Mouse (Mus musculus): Measurements from ENCODE around the gene Midn. TPM values are rescaled to one million over a fixed set of nuclear protein-coding genes. Genes with fewer than 3 reads are reported as not detected.

Midn gene
- polyA plus RNA-seq, 1 experiment: 372 TPM

DNA sequence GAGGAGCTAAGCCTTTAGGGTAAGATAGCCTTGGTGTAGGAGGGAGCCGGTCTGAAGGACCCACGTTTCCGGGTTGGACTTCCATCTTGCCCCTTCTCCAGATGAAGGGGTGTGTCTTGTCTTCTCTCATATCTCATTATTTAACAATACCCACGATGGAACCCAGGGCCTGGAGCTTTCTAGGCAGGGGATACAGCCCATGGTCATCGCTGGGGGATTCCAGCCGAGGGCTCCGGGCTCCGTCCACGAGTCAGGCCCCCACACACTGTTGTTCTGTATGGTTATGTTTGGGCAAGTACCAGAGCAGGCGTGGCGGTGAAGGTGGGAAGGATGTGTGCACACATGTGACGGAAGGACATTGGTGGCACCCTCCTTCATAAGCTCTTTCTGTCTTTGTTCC lies 3.9 kb upstream of the Midn start:
- 85% methylated on average over 12 of the region's 12 CpGs for WGBS

DNA sequence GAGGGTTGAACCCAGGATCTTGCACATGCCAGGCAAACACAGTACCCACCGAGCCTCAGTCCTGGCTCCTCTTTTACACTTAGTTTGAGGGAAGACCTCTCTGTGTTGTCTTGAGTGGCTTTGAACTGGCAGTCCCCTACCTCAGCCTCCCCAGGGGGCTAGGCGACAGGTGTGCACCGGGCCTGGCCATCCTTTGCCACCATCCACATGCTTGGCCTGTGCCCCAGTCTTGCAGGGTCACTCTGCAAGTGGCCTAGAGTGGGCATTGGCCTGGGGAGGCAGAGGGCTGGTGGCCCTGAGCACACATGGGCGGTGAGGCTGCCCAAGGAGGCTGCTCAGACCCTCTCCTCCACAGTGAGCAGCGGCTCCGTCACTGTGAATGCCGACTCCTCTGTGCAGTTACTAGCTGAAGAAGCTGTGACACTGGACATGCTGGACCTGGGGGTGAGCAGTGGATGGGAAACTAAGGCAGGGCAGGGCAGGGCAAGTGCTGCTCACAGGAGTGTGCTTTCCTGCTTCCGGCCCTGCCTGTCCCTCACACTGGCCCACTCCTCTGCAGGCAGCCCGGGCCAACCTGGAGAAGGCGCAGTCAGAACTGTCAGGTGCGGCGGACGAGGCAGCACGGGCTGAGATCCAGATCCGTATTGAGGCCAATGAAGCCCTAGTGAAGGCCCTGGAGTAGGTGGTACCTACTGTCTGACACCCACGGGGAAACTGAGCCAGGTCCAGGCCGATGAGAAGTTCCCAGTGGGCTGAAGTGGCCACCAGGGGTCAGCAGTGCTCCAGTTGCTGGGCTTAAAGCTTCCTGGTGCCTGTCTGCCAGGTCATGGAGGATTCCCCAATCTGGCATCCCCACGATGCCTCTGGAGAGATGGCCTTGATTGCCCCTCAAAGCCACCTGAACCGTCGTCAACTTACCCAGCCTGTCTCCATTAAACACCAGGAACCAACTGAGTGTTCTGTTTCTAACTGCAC lies 2.9 kb upstream of the Midn start:
- H3K36me3 ChIP-seq (ENCODE audit: control insufficient read depth, insufficient read depth, low read length): peaks cover 32% of the 10 kb centered on the region
- peak overlapping the region; percentile 27 for H3K4me3 ChIP-seq (ENCODE audit: low read depth, low read length)
- 61% methylated on average over 20 of the region's 20 CpGs for WGBS
- H3K27ac ChIP-seq (ENCODE audit: insufficient read depth, low read depth, low read length): peak overlapping the region; percentile 80
- TF ChIP-seq POLR2A (IDR thresholded peaks at IDR 0.05; ENCODE audit: low read depth, low read length): peak; percentile 7; the same call in 1 of the 2 replicates
- TF ChIP-seq CTCF (IDR thresholded peaks at IDR 0.05; ENCODE audit: extremely low read depth, insufficient read length, insufficient replicate concordance, low read depth, low read length): peak; percentile 90
- H3K27me3 ChIP-seq (ENCODE audit: control insufficient read depth, insufficient read depth, low read length): no peaks in the 10 kb centered on the region
- peaks cover 33% of the 10 kb centered on the region for H3K4me1 ChIP-seq (ENCODE audit: control insufficient read depth, insufficient read depth, insufficient read length, low read length)

More for the DNA sequence above, 3.9 kb upstream of the Midn start:
- no peak overlapping the region for H3K27ac ChIP-seq (ENCODE audit: insufficient read depth, low read depth, low read length)
- H3K36me3 ChIP-seq (ENCODE audit: control insufficient read depth, insufficient read depth, low read length): peaks cover 25% of the 10 kb centered on the region
- no peak overlapping the region for H3K4me3 ChIP-seq (ENCODE audit: low read depth, low read length)
- H3K4me1 ChIP-seq (ENCODE audit: control insufficient read depth, insufficient read depth, insufficient read length, low read length): peaks cover 37% of the 10 kb centered on the region
- no peaks in the 10 kb centered on the region; the same call in 1 of the 2 replicates for H3K27me3 ChIP-seq (ENCODE audit: control insufficient read depth, insufficient read depth, low read length)
- TF ChIP-seq POLR2A (IDR thresholded peaks at IDR 0.05; ENCODE audit: low read depth, low read length): no peak
- no peak for TF ChIP-seq CTCF (IDR thresholded peaks at IDR 0.05; ENCODE audit: extremely low read depth, insufficient read length, insufficient replicate concordance, low read depth, low read length)

DNA sequence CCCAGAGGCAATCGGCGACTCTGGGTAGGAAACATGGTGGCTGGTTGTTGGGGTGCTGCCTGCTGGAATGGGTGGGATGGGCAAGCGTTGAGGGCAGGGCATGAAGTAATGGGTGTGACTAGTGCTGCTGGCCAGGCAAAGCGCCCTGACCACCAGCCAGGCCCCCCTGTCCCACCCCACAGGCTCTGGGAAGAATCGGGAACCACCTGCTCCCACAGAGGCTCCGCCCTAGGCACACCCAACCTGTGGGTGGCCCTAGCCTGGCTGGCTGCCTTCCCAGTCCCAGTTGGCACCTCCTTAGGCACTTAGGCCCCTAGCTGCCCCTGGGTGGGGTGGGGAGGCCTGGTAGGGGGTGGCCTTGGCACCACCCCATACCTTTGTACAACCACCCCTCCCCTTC lies 2.2 kb upstream of the Midn start:
- Histone ChIP-seq H3K27ac (ENCODE audit: insufficient read depth, low read depth, low read length) (peak overlapping the region; percentile 80), H3K27me3 (ENCODE audit: control insufficient read depth, insufficient read depth, low read length) (no peaks in the 10 kb centered on the region), H3K4me3 (ENCODE audit: low read depth, low read length) (peak overlapping the region; percentile 27), H3K4me1 (ENCODE audit: control insufficient read depth, insufficient read depth, insufficient read length, low read length) (peaks cover 33% of the 10 kb centered on the region), H3K36me3 (ENCODE audit: control insufficient read depth, insufficient read depth, low read length) (peaks cover 39% of the 10 kb centered on the region)
- 41% methylated on average over 6 of the region's 6 CpGs for WGBS
- TF ChIP-seq POLR2A (IDR thresholded peaks at IDR 0.05; ENCODE audit: low read depth, low read length) (no peak), CTCF (IDR thresholded peaks at IDR 0.05; ENCODE audit: extremely low read depth, insufficient read length, insufficient replicate concordance, low read depth, low read length) (no peak)

DNA sequence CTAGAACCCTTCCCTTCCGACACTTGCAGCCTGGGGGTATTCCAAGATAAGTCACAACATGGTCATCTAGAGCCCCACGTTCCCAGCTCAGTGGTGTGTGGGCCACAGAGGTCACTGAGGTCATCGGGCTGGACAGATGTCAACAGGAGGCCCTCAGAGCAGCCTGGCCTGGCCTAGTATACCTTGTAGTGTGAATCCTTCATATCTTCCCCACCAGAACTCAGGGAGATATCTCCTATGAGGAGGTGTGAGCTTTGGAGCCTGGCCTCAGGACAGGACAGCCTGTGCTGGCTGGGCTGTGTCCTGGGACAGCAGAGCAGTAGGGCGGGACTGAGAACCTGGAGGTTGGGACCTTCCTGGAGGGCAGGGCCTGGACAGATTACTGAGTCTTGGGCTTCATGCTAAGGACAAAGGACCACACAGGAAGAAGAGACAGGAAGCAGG lies 1.5 kb upstream of the Midn start:
- 32% methylated on average over 4 of the region's 4 CpGs for WGBS
- H3K27ac ChIP-seq (ENCODE audit: insufficient read depth, low read depth, low read length): peak overlapping the region; percentile 99
- peak overlapping the region; percentile 25 for H3K4me3 ChIP-seq (ENCODE audit: low read depth, low read length)
- peaks cover 46% of the 10 kb centered on the region for H3K36me3 ChIP-seq (ENCODE audit: control insufficient read depth, insufficient read depth, low read length)
- TF ChIP-seq CTCF (IDR thresholded peaks at IDR 0.05; ENCODE audit: extremely low read depth, insufficient read length, insufficient replicate concordance, low read depth, low read length) (no peak), POLR2A (IDR thresholded peaks at IDR 0.05; ENCODE audit: low read depth, low read length) (no peak)
- H3K27me3 ChIP-seq (ENCODE audit: control insufficient read depth, insufficient read depth, low read length): no peaks in the 10 kb centered on the region
- peaks cover 32% of the 10 kb centered on the region for H3K4me1 ChIP-seq (ENCODE audit: control insufficient read depth, insufficient read depth, insufficient read length, low read length)

DNA sequence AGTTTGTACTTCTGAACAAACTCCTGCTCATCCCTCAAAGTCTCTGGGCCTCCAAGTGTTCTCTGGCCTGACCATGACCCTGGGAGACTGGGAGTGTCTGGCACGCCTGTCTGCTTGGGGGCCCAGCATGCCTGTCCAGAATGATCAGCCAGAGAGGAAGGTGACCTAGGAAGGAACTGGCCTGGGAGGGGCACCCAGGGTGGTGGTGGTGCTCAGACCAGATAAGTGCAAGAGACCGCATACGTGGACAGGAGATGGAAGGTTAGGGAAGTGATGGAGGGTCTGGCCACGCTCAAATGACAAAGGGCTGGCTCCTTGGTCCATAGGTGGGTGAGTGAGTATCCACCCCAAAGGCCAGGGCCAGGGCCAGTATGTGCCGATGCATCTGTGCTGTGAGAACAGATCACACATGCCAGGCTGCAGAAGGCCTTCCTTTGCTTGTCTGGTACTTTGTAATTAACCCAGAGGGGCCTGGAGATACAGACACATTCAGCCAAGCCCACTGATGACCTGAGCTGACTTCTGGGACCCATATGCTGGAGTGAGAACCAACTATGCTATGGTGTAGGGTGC lies 840 bp upstream of the Midn start:
- WGBS: 36% methylated on average over 5 of the region's 5 CpGs
- TF ChIP-seq CTCF (IDR thresholded peaks at IDR 0.05; ENCODE audit: extremely low read depth, insufficient read length, insufficient replicate concordance, low read depth, low read length) (no peak), POLR2A (IDR thresholded peaks at IDR 0.05; ENCODE audit: low read depth, low read length) (no peak)
- peaks cover 39% of the 10 kb centered on the region for H3K4me1 ChIP-seq (ENCODE audit: control insufficient read depth, insufficient read depth, insufficient read length, low read length)
- peaks cover 52% of the 10 kb centered on the region for H3K36me3 ChIP-seq (ENCODE audit: control insufficient read depth, insufficient read depth, low read length)
- peak overlapping the region; percentile 99 for H3K27ac ChIP-seq (ENCODE audit: insufficient read depth, low read depth, low read length)
- no peaks in the 10 kb centered on the region for H3K27me3 ChIP-seq (ENCODE audit: control insufficient read depth, insufficient read depth, low read length)
- peak overlapping the region; percentile 97 for H3K4me3 ChIP-seq (ENCODE audit: low read depth, low read length)

DNA sequence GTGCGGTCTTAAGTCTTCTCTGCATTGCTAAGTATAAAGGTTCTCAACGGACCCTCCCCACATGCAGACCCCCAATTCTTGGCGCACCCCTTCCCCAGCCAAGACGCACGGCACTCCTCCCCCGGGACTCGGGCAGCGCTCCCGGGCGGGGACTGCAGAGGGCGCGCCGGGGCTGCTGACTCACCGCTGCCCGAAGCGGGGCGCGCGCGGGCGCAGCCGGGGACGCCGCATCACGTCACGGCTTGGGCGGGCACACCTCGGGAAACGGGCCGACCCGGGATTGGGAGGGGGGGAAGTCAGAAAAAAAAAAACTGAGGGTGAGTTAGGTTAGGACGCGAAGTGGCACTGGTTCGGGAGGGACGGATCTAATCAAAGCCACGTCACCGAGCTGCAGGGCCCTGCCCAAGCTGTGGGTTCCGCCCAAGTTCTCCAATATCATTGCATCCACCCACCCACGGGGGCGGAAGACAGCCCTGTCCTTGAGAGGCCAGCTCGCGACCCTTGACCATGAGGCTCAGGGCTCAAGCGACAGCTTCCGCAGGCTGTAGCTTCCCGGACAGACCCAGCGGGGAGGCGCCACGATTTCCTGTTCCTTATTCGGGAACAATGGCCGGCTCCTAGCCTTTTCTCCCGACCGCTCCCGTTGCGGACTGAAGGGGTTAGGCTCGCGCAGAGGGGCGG lies 678 bp downstream of the Midn start:
- H3K27me3 ChIP-seq (ENCODE audit: control insufficient read depth, insufficient read depth, low read length): no peaks in the 10 kb centered on the region
- H3K4me1 ChIP-seq (ENCODE audit: control insufficient read depth, insufficient read depth, insufficient read length, low read length): peaks cover 48% of the 10 kb centered on the region
- peaks cover 62% of the 10 kb centered on the region for H3K36me3 ChIP-seq (ENCODE audit: control insufficient read depth, insufficient read depth, low read length)
- H3K27ac ChIP-seq (ENCODE audit: insufficient read depth, low read depth, low read length): peak overlapping the region; percentile 99
- WGBS: 1% methylated on average over 57 of the region's 57 CpGs
- peak overlapping the region; percentile 97 for H3K4me3 ChIP-seq (ENCODE audit: low read depth, low read length)
- peak; percentile 54; the same call in 1 of the 2 replicates for TF ChIP-seq POLR2A (IDR thresholded peaks at IDR 0.05; ENCODE audit: low read depth, low read length)
- TF ChIP-seq CTCF (IDR thresholded peaks at IDR 0.05; ENCODE audit: extremely low read depth, insufficient read length, insufficient replicate concordance, low read depth, low read length): peak; percentile 46; the same call in 1 of the 2 replicates
